Mouse (Mus musculus) spleen, postnatal 36 days (tissue): Measurements from ENCODE around the gene Bcat2.

ENCODE experiments used
- DNase-seq, 2 experiments: peaks; one replicate each; pipeline ENCODE4 v3.0.0; 2022; ENCODE audit warnings: low spot score in 2 of 2, mixed read lengths in 1 of 2

Bcat2 gene

GRCm38 (mm10) chr7:45626571-45627076, 56.7 kb downstream of the Bcat2 start:
- no peak for DNase-seq

GRCm38 (mm10) chr7:45627261-45627660, 57.3 kb downstream of the Bcat2 start, which contains the start of gene Rasip1:
Gene Rasip1, plus strand, starts transcription at chr7:45627488.
- DNase-seq, result no peak

- DNase-seq, result peak; percentile 86 to 88
Observed at GRCm38 (mm10) chr7:45628364-45629294, 58.7 kb downstream of the Bcat2 start.

- no peak for DNase-seq
Observed at GRCm38 (mm10) chr7:45630064-45630907, 60.3 kb downstream of the Bcat2 start.

- DNase-seq, result no peak
Observed at GRCm38 (mm10) chr7:45632499-45632898, 62.5 kb downstream of the Bcat2 start.

- peak; percentile 20 to 39 for DNase-seq
Observed at GRCm38 (mm10) chr7:45634946-45635681, 65.2 kb downstream of the Bcat2 start.

GRCm38 (mm10) chr7:45635711-45636688, 66.0 kb downstream of the Bcat2 start:
- DNase-seq, result no peak

GRCm38 (mm10) chr7:45637710-45638109, 67.8 kb downstream of the Bcat2 start:
- no peak for DNase-seq

GRCm38 (mm10) chr7:45638623-45639401, 68.9 kb downstream of the Bcat2 start:
- peak; percentile 32 to 42 for DNase-seq
